7 mouse cellular contexts compared by ENCODE assay signal in the genomic region with DNA sequence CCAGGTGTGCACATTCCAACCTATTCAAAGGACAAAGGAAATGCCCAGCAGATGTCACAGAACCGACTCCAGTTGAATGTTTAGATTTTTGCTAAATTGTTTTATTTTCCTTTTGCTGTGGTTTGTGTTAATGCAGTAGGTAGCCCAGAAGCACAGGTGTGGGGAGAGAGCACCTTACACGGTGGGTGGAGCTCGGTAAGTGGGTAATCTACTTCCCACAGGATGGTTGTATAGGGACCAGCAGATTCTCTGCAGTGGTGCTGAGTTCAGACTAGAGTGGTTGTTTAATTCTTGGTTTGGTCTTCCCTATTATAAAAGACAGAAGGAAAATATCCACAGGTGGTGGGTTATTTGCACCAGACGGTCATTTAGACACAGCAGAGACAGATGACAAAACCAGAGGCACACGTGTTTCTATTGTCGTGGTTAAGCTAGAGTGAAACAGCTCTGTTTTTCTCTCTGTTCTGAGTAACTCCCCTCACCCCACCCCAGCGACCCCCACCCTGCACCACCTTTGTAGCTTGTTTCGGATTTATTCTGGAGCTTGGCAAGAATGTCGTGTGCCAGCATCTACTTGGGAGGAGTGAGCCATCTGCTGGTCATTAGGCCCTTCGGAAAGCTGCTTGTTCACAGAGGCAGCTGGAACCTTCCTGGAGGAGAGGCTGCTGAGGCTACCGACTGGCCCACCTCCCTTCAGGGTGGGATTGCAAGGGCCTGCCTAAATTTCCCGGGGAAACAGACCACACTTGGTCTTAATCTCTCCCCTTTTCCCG. TPM values are rescaled to one million over a fixed set of nuclear protein-coding genes. Genes with fewer than 3 reads are reported as not detected.
DNase-seq lines count a peak whose midpoint lies in the region; ATAC-seq and TF ChIP-seq lines count a peak whose summit lies in the region.
"Not testable (repeated sequence)": the region's sequence is repeated elsewhere in the genome, so short reads cannot be mapped to it uniquely, and the experiment has no call there.

No protein-coding gene starts in this region.

- not testable (repeated sequence) for H3K4me1 ChIP-seq in hindbrain, embryonic 15.5 days (replicated peaks)

- peak; percentile 73; the same call in 1 of the 2 replicates for ATAC-seq in frontal cortex, adult (ENCODE audit: low TSS enrichment)
- ATAC-seq in hindbrain, embryonic 15.5 days (ENCODE audit: low FRiP score, low read depth), result 0 out of 2 replicates have a peak, but pooled peaks have one; percentile 19

- not testable (repeated sequence) for H3K27ac ChIP-seq in hindbrain, embryonic 15.5 days (replicated peaks); layer of hippocampus, adult 2 months

- not testable (repeated sequence) for H3K4me2 ChIP-seq in hindbrain, embryonic 15.5 days

- TF ChIP-seq CTCF in layer of hippocampus, adult 2 months (conservative IDR thresholded peaks at IDR 0.05), result peak; percentile 65

- WGBS in hindbrain, embryonic 15.5 days, result 45% methylated on average over 13 of the region's 13 CpGs

- DNase-seq in adrenal gland, postnatal 10 days, result peak; percentile 47
- peak; percentile 58 for DNase-seq in embryo, embryonic 10 days (ENCODE audit: low spot score)
- DNase-seq in layer of hippocampus, adult 2 months (ENCODE audit: low spot score in 2 of 2), result peak; percentile 31 to 54
- peak; percentile 21 to 46 for DNase-seq in lung, adult 18-20 months
- DNase-seq in right cerebral cortex, adult 18-20 months, result peak; percentile 52

- H3K9ac ChIP-seq in hindbrain, embryonic 15.5 days, result not testable (repeated sequence)

- not testable (repeated sequence) for H3K27me3 ChIP-seq in hindbrain, embryonic 15.5 days

- H3K36me3 ChIP-seq in hindbrain, embryonic 15.5 days, result not testable (repeated sequence)

- H3K9me3 ChIP-seq in hindbrain, embryonic 15.5 days, result not testable (repeated sequence)

- not testable (repeated sequence) for H3K4me3 ChIP-seq in hindbrain, embryonic 15.5 days; layer of hippocampus, adult 2 months

RNA-seq across cellular contexts. Expression of a gene that starts 3.6 kb away (rescaled TPM):
- 1 to 10 TPM; 2.0 to 4.0 TPM for total RNA-seq in adrenal gland, postnatal 10 days (2021)
- 9.1 TPM in 2 replicates for polyA plus RNA-seq in hindbrain, embryonic 15.5 days (2015; fragmentation: Nextera tagmentation; extraction: Ambion mirVana)
- 1 to 10 TPM; 3.4 to 4.7 TPM for total RNA-seq in layer of hippocampus, adult 2 months (2021)

RNA-seq across cellular contexts. Expression of a gene that starts 8.7 kb away (rescaled TPM):
- 100 to 1,000 TPM; 277 to 282 TPM for total RNA-seq in adrenal gland, postnatal 10 days (2021)
- 145 and 148 TPM in 2 replicates for polyA plus RNA-seq in hindbrain, embryonic 15.5 days (2015; fragmentation: Nextera tagmentation; extraction: Ambion mirVana)
- total RNA-seq in layer of hippocampus, adult 2 months (2021), result 10 to 100 TPM; 89.3 to 92.1 TPM

RNA-seq across cellular contexts. Expression of a gene that starts 14.4 kb away (rescaled TPM):
- 1 to 10 TPM; 8.1 to 9.7 TPM for total RNA-seq in adrenal gland, postnatal 10 days (2021)
- polyA plus RNA-seq in hindbrain, embryonic 15.5 days (2015; fragmentation: Nextera tagmentation; extraction: Ambion mirVana), result 21.3 and 22.6 TPM in 2 replicates
- total RNA-seq in layer of hippocampus, adult 2 months (2021), result 1 to 10 TPM in 1 of 2 experiments, under 1 TPM in 1; 0.77 to 1.4 TPM

RNA-seq across cellular contexts. Expression of a gene that starts 32.8 kb away (rescaled TPM):
- under 1 TPM; 0.18 to 0.30 TPM for total RNA-seq in adrenal gland, postnatal 10 days (2021)
- 0.17 TPM in 1 of 2 replicates, not detected in the other for polyA plus RNA-seq in hindbrain, embryonic 15.5 days (2015; fragmentation: Nextera tagmentation; extraction: Ambion mirVana)
- total RNA-seq in layer of hippocampus, adult 2 months (2021), result under 1 TPM; 0.31 to 0.34 TPM
